Mouse (Mus musculus) E14TG2a.4 (cell line): ENCODE measurements around the gene Fam53b.

Experiments used
- CTCF ChIP-seq: conservative IDR thresholded peaks from 2 replicates; pipeline ENCODE4 v1.5.1; 2014; ENCODE audit warnings: low read length
- NANOG ChIP-seq: IDR thresholded peaks from 2 replicates; pipeline ENCODE4 v1.6.1; 2014; ENCODE audit warnings: borderline replicate concordance, low read length, mixed read lengths
- POU5F1 ChIP-seq: IDR thresholded peaks from 2 replicates; pipeline ENCODE4 v1.6.1; 2014; ENCODE audit warnings: low read length, borderline replicate concordance

DNA sequence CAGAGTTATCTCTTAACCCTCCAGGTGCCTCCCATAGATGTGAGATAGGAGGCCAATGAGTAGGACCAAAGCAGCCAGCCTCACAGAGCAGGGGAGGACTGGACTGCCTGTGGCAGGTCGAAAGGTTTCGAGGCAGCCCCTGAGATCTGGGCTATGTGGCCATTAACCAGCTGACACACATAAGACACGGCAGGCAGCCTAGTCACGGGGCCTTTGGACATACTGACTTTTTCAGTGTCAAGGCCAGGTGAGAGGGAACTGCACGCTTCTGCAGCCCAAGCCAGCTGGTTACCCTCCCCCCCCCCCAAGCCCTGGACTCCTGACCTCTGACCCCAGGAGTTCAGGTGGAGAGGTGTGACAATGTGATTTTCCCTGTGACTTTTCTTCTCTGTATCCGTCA, 148.9 kb downstream of the Fam53b start:
- TF ChIP-seq CTCF: no peak
- no peak for TF ChIP-seq NANOG
- TF ChIP-seq POU5F1: no peak
